Mouse (Mus musculus) intestine, embryonic 16.5 days (tissue): ENCODE results near the gene Cpeb3. TPM values are rescaled to one million over a fixed set of nuclear protein-coding genes. Genes with fewer than 3 reads are reported as not detected.

ENCODE experiments used
- ATAC-seq: fragments of 200-750 bp; cut with Nextera tagmentation; 2 replicates; pipeline ENCODE4 v1.8.0; 2017; ENCODE audit warnings: moderate TSS enrichment, moderate library complexity
- H3K27ac ChIP-seq: fragments of 300-500 bp; sonication (generic); 2 replicates; pipeline ENCODE4 v1.5.1; 2014; ENCODE audit warnings: mild to moderate bottlenecking, low read length
- H3K27me3 ChIP-seq: fragments of 300-500 bp; sonication (generic); replicated peaks from 2 replicates; pipeline ENCODE4 v1.6.1; 2014; ENCODE audit warnings: low read length, control low read depth, mixed read lengths; ENCODE audit not compliant: control insufficient read depth, insufficient read depth
- H3K36me3 ChIP-seq: fragments of 300-500 bp; sonication (generic); 2 replicates; pipeline ENCODE4 v1.6.1; 2014; ENCODE audit warnings: low read length, control low read depth; ENCODE audit not compliant: control insufficient read depth, insufficient read depth
- H3K4me1 ChIP-seq: fragments of 300-500 bp; sonication (generic); 2 replicates; pipeline ENCODE4 v1.6.1; 2014; ENCODE audit warnings: low read length, control low read depth, mixed read lengths; ENCODE audit not compliant: control insufficient read depth, insufficient read depth
- H3K4me2 ChIP-seq: fragments of 300-500 bp; sonication (generic); 2 replicates; pipeline ENCODE4 v1.6.1; 2014; ENCODE audit warnings: low read depth, low read length, control low read depth
- H3K4me3 ChIP-seq: fragments of 300-500 bp; sonication (generic); 2 replicates; pipeline ENCODE4 v1.5.1; 2014; ENCODE audit warnings: mild to moderate bottlenecking, low read length
- H3K9ac ChIP-seq: fragments of 300-500 bp; sonication (generic); 2 replicates; pipeline ENCODE4 v1.6.1; 2014; ENCODE audit warnings: low read depth, low read length
- H3K9me3 ChIP-seq: fragments of 300-500 bp; sonication (generic); 2 replicates; pipeline ENCODE4 v1.6.1; 2016; ENCODE audit warnings: low read length, control low read depth; ENCODE audit not compliant: control insufficient read depth
- WGBS: fragments of 180-500 bp; shearing (Covaris S2); extraction: QIAGEN DNeasy Blood & Tissue Kit; methylation state at CpG from one replicate; pipeline ENCODE4 v1.1.7; 2014; 5-methylcytosine and 5-hydroxymethylcytosine counted together
- polyA plus RNA-seq: library from polyadenylated mRNA; unstranded; fragments of >200 nt; fragmentation: Nextera tagmentation; extraction: Ambion mirVana; gene quantifications from 2 replicates; pipeline ENCODE4 v1.2.1, GENCODE M21; 2015

Gene Cpeb3
- polyA plus RNA-seq, 1 experiment from 2014 or later, result 0.97 TPM

- 60% methylated on average over 5 of the region's 5 CpGs for WGBS
- Histone ChIP-seq H3K4me1 (no peaks in the 10 kb centered on the region), H3K9ac (no peak overlapping the region), H3K36me3 (no peaks in the 10 kb centered on the region), H3K27me3 (no peaks in the 10 kb centered on the region), H3K4me3 (no peak overlapping the region), H3K9me3 (no peaks in the 10 kb centered on the region), H3K27ac (no peak overlapping the region), H3K4me2 (no peak overlapping the region)
- no peak for ATAC-seq
Measured at GRCm38 (mm10) chr19:37072871-37073629, 135.4 kb downstream of the Cpeb3 start.

- WGBS, result 76% methylated on average over 4 of the region's 4 CpGs
- H3K9ac ChIP-seq, result no peak overlapping the region
- H3K27ac ChIP-seq, result no peak overlapping the region
- ATAC-seq, result no peak
- H3K4me2 ChIP-seq, result no peak overlapping the region
- no peak overlapping the region for H3K4me3 ChIP-seq
- H3K9me3 ChIP-seq, result no peaks in the 10 kb centered on the region
- H3K4me1 ChIP-seq, result no peaks in the 10 kb centered on the region
- H3K36me3 ChIP-seq, result no peaks in the 10 kb centered on the region
- no peaks in the 10 kb centered on the region for H3K27me3 ChIP-seq
Measured at GRCm38 (mm10) chr19:37069243-37069642, 139.2 kb downstream of the Cpeb3 start.

- Histone ChIP-seq H3K4me1 (no peaks in the 10 kb centered on the region), H3K9ac (no peak overlapping the region), H3K4me3 (no peak overlapping the region), H3K9me3 (no peaks in the 10 kb centered on the region), H3K4me2 (no peak overlapping the region), H3K27me3 (no peaks in the 10 kb centered on the region), H3K27ac (no peak overlapping the region), H3K36me3 (no peaks in the 10 kb centered on the region)
- WGBS, result 84% methylated on average over 4 of the region's 4 CpGs
- ATAC-seq, result no peak
Measured at GRCm38 (mm10) chr19:37060078-37060477, 148.3 kb downstream of the Cpeb3 start.

GRCm38 (mm10) chr19:37059623-37060022, 148.8 kb downstream of the Cpeb3 start:
- no peak for ATAC-seq
- H3K4me3 ChIP-seq, result no peak overlapping the region
- H3K9me3 ChIP-seq, result no peaks in the 10 kb centered on the region
- no peak overlapping the region for H3K27ac ChIP-seq
- H3K36me3 ChIP-seq, result no peaks in the 10 kb centered on the region
- no peaks in the 10 kb centered on the region for H3K4me1 ChIP-seq
- H3K9ac ChIP-seq, result no peak overlapping the region
- H3K27me3 ChIP-seq, result no peaks in the 10 kb centered on the region
- H3K4me2 ChIP-seq, result no peak overlapping the region
- WGBS, result 41% methylated on average over 2 of the region's 2 CpGs

GRCm38 (mm10) chr19:37057161-37057905, 151.1 kb downstream of the Cpeb3 start:
- no peak overlapping the region for H3K4me2 ChIP-seq
- 76% methylated on average over 8 of the region's 8 CpGs for WGBS
- no peaks in the 10 kb centered on the region for H3K36me3 ChIP-seq
- no peaks in the 10 kb centered on the region for H3K4me1 ChIP-seq
- H3K9ac ChIP-seq, result no peak overlapping the region
- H3K4me3 ChIP-seq, result no peak overlapping the region
- no peaks in the 10 kb centered on the region for H3K9me3 ChIP-seq
- no peak overlapping the region for H3K27ac ChIP-seq
- no peaks in the 10 kb centered on the region for H3K27me3 ChIP-seq
- no peak for ATAC-seq

- no peak for ATAC-seq
Measured at GRCm38 (mm10) chr19:37055976-37056556, 152.3 kb downstream of the Cpeb3 start.

GRCm38 (mm10) chr19:37050643-37051345, 157.6 kb downstream of the Cpeb3 start:
- H3K4me1 ChIP-seq, result no peaks in the 10 kb centered on the region
- H3K36me3 ChIP-seq, result no peaks in the 10 kb centered on the region
- H3K27me3 ChIP-seq, result no peaks in the 10 kb centered on the region
- 71% methylated on average over 4 of the region's 4 CpGs for WGBS
- H3K4me3 ChIP-seq, result no peak overlapping the region
- ATAC-seq, result no peak
- no peak overlapping the region for H3K9ac ChIP-seq
- H3K4me2 ChIP-seq, result no peak overlapping the region
- no peak overlapping the region for H3K27ac ChIP-seq
- no peaks in the 10 kb centered on the region for H3K9me3 ChIP-seq

More at GRCm38 (mm10) chr19:37055976-37056556, 152.3 kb downstream of the Cpeb3 start:
- WGBS, result 77% methylated on average over 4 of the region's 4 CpGs
- H3K9me3 ChIP-seq, result no peaks in the 10 kb centered on the region
- no peaks in the 10 kb centered on the region for H3K27me3 ChIP-seq
- H3K4me2 ChIP-seq, result no peak overlapping the region
- no peak overlapping the region for H3K27ac ChIP-seq
- no peaks in the 10 kb centered on the region for H3K36me3 ChIP-seq
- no peaks in the 10 kb centered on the region for H3K4me1 ChIP-seq
- H3K4me3 ChIP-seq, result no peak overlapping the region
- no peak overlapping the region for H3K9ac ChIP-seq

GRCm38 (mm10) chr19:37048507-37048906, 159.9 kb downstream of the Cpeb3 start:
- no peak overlapping the region for H3K4me3 ChIP-seq
- no peak overlapping the region for H3K4me2 ChIP-seq
- no peak for ATAC-seq
- no peaks in the 10 kb centered on the region for H3K9me3 ChIP-seq
- H3K4me1 ChIP-seq, result no peaks in the 10 kb centered on the region
- no peak overlapping the region for H3K9ac ChIP-seq
- H3K27me3 ChIP-seq, result no peaks in the 10 kb centered on the region
- H3K36me3 ChIP-seq, result no peaks in the 10 kb centered on the region
- H3K27ac ChIP-seq, result no peak overlapping the region
- 90% methylated on average over 6 of the region's 6 CpGs for WGBS

- no peak for ATAC-seq
- Histone ChIP-seq H3K4me3 (no peak overlapping the region), H3K27ac (no peak overlapping the region), H3K4me1 (no peaks in the 10 kb centered on the region), H3K9ac (no peak overlapping the region), H3K27me3 (no peaks in the 10 kb centered on the region), H3K4me2 (no peak overlapping the region), H3K9me3 (no peaks in the 10 kb centered on the region), H3K36me3 (no peaks in the 10 kb centered on the region)
- WGBS, result 86% methylated on average over 10 of the region's 10 CpGs
Measured at GRCm38 (mm10) chr19:37044431-37044830, 164.0 kb downstream of the Cpeb3 start.
